Mouse (Mus musculus): Measurements from ENCODE around the gene Noa1.

Noa1 gene

DNA sequence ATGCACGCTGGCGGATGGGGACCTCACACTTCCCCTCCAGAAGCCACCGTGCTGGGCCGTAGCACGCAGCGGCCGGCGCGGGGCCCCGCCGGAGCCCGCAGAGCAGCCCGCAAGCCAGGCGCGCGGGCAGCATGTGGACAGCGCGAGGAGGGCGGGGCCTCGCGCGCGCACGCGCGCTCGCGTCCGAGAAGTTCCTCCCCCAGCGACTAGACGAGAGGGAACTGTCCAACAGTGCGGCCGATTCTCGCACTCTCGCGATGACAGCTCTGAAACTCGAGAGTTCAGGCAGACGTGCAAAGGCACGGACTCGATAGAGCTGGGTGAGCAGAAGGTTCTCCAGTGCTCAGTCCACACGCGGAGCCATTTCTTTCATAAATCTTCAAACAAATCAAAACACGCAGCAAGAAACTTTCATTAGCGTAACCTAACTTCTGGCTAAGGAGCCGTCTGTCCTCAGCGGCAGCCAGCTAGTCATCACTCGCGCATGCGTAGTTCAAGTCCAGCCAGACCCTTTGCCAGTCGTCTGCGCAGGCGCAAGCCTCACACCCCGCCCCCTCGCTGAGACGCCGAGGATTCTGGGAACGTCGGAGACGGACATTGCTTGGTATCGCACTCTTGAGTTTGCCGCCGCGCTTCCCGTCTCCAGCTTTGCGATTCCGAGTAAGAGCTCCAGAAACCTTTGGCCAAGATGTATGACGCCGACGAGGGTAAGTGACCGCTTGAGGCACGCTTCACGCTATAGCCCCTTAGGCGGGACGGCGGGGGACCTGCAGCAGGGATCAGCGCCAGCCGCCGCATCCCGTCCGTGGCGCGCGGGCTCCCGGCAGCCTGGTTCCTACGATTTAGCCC lies at the start of gene Noa1, which contains the start of gene Polr2b:
Noa1 (minus strand) TSS at position 161 of the 849 bp plus-strand sequence.
Polr2b (plus strand) TSS at position 224 of the 849 bp plus-strand sequence.
- DNase-seq (ENCODE audit: low spot score) = peak; percentile 99

DNA sequence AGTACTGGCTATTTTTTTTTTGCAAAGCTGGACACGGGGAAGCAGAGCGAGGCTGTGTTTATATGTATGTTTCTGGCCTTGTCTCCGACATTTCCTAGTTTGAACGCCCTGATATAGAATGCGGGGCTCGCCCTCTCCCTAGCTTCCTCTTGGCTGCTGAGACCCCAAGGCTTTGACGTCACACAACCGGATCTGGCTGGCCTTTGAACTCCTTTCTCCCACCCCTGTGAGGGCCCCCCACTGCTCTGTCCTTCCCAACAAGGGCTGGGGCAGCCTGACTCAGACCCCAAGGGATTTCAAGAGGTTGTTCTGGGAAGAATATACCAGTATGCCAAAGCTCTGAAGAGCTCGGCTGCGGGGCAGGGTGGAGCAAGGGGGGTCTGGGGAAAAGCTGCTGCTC lies 48.5 kb upstream of the Noa1 start:
- DNase-seq (ENCODE audit: low spot score) = peak; percentile 47

- peak; percentile 73 for DNase-seq (ENCODE audit: low spot score)
Measured at GRCm38 (mm10) chr5:77357405-77358149, 47.7 kb upstream of the Noa1 start.

DNA sequence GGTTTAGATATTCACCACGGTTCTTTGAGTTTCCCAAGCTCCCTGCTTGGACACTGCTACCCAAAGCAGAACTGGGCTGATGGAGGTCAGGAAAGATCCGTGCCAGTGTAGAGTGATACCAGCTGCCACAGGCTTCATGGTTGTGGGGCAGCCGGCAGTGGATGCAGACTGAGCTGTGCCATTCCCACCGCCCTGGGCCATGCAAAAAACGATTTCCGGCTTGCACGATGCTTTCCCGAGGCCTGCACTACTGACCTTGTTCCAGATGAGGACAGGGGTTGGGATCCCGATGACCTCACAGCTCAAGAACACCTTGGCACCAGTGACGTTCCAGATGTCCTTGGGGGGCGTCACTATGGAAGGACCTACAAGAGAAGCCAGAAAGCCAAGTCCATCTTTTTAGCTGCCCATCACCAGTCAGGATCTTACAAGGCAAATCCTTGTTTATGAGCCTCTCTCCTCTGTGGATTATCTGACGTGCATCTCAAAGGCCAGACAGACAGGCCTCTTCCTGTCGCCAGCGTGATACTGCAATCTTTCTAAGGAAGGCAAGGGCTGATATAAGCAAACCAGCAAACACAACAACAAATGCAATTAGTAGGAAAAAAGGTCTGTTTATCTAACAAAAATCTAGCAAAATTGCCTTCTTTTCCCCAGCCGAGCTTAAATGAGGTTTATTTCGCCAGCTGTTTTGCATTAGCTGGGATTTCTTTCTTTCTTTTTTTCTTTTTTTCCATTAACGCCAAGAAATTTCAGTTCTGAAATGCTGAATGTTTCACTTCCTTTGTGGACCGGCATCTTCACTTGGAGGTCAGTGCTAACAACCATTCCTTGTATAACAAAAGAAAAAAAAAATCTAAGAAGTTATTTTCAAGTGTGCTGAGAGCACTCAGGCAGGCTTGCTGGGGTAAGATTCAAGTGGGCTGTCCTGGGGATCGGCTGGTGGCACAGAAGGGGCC lies 45.7 kb upstream of the Noa1 start:
- no peak for DNase-seq (ENCODE audit: low spot score)

GRCm38 (mm10) chr5:77354361-77354787 lies 44.5 kb upstream of the Noa1 start:
- peak; percentile 83 for DNase-seq (ENCODE audit: low spot score)

DNA sequence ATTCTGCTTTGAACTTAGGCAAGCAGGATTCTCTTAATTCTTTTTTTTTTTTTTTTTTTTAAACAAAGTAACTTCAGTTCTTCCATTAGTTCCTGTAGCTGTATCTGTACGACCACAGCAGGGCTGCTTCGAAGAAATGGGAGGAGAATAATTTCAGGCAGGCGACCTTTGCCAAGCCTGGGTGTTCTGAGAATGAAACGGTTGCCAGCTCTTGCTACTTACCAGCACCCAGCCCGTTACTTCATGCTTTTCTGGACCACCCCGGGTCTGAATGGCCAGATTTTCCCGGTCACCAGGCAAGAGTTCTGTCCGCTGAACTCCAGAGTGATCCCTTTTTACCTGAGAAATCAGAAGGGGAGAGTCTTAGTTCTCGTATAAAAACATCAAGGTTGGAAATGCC lies 41.8 kb upstream of the Noa1 start:
- no peak for DNase-seq (ENCODE audit: low spot score)

DNA sequence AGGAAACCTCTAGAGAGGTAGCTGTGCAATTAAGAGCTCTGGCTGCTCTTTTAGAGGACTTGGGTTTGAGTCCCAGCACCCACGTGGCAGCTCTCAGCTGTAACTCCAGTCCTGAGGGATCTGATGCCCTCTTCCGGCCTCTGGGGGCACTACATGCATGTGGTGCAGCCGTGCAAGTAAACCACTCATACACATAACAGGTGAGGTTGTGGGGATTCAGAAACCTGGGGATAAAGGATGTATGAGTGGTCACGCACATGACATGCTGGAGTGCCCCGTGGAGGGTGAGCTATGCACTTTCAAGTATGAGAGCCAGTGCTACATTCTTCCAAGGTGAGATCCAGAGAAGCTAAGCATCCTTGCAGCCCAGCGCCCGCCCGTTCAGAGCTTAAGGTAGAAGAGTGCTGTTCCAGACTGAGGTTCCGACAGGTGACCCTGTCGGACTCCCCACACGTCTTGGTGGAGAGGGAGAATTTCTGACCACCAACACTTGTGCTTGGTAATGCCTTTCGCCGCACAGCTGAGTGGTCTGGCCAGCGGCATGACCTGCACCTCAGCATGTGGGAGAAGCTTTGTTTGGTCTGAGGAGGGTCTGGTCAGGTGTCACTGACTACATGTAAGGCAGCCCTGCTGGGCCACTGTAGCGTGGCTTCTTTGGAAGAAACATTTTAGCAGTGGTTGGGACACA lies 40.2 kb upstream of the Noa1 start:
- DNase-seq (ENCODE audit: low spot score) = no peak

DNA sequence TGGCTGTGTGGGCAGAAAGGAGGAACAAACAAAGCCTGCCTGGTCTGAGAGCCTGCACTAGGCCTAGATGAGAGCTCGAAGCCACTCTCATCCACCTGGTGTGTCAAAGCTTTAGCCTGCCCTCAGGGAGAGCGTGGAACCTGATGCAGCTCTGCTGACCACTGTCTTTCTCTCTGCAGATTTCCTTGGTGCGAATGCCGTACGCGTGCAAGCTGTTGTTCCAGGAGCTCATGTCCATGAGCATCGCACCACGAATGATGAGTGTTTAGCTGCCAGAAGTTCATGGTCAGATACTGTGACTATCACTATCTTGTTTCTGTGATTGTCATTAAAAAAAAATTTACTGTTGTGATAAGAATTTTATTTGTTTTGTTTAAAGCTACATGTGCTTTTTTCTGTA lies 39.0 kb upstream of the Noa1 start:
- no peak for DNase-seq (ENCODE audit: low spot score)

- no peak for DNase-seq (ENCODE audit: low spot score)
Measured at GRCm38 (mm10) chr5:77340033-77340432, 30.1 kb upstream of the Noa1 start.

GRCm38 (mm10) chr5:77330154-77330553 lies 20.3 kb upstream of the Noa1 start:
- DNase-seq (ENCODE audit: low spot score) = no peak

GRCm38 (mm10) chr5:77324936-77325335 lies 15.1 kb upstream of the Noa1 start:
- DNase-seq (ENCODE audit: low spot score) = no peak

GRCm38 (mm10) chr5:77314986-77315385 lies 5.1 kb upstream of the Noa1 start:
- no peak for DNase-seq (ENCODE audit: low spot score)

DNA sequence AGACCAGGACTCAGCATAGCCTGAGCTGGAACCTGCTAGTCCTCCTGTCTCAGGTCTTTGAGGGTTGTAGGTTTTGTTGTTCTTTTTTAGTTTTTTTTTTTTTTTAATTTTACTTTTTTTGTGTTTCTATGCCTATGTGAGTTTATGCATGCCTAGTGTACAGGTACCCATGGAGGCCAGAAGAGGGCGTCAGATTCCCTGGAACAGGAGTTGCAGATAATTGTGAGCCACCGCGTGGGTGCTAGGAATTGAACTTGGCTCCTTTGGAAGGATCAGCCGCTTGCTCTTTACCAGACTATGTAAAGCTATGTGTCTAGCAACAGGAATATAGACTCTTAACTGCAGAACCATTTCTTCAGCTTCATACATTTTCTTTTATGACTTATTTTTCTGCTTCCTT lies 4.3 kb upstream of the Noa1 start:
- no peak for DNase-seq (ENCODE audit: low spot score)

DNA sequence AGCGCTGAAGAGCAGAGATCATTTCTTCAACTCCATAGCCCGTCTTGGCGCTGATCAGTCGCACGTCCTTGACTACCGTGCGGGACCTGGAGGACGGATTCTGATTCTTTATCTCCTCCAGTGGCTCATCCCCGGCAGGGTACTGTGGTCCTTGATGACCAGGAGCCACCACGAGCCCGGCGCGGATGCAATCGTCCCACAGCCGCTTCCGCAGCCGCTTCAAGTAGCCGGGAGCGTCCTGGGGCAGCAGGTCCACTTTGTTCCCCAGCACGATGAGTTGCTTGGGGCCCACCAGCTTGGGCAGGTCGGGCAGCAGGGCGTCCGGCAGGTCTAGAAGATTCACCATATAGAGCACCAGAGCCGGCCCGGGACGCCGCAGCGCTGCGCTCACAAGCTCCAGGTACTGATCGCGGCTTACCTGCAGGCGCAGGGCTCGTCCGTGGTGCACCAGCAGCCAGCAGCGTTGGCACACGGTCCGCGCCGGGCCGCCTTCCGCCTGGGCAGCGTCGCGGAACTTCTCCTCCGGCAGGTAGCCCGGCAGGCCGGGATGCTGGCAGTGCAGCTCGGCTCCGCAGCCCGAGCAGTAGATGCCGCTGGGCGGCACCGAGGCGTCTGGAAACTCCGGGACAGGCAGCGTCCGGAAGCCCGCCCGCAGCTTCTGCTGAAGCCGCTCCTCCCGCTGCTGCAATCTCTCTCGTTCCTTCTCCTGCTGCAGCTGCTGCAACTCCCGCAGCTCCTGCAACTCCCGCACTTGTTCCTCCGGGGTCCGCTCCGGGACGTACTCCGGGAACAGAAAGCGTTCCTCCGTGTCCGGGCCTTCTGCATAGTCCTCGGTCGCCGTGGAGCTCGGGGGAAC lies 605 bp downstream of the Noa1 start:
- DNase-seq (ENCODE audit: low spot score) = no peak

- DNase-seq (ENCODE audit: low spot score) = no peak
Measured at GRCm38 (mm10) chr5:77307821-77308553, 1.9 kb downstream of the Noa1 start.

DNA sequence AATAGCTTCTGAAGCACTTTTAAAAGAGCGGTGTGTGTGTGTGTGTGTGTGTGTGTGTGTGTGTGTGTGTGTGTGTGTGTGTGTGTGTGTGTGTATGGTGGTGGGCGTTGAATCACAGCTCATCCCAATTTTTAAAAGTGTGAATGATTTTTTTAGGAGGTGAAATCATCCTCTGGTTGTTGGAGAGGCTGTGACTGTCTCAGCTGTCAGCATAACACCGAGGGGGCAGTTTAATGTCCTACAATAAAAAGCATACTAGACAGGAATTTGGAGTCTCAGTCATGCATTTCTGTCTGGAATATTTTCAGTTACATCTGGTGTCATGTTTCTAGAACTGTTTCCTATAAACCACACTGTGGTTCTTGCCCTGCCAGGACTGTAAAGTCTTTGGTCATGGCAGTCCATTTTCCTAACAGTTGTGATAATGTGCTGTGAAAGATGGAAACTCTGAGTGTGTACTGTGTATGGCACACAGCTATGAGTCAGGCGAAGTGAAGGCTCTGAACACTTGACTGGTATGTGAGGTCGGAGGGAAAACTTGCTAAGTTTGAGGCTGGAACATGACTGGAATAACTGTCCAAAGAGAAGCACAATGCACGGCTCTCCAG lies 8.5 kb downstream of the Noa1 start:
- DNase-seq (ENCODE audit: low spot score) = no peak

GRCm38 (mm10) chr5:77299486-77299885 lies 10.4 kb downstream of the Noa1 start:
- DNase-seq (ENCODE audit: low spot score) = no peak

DNA sequence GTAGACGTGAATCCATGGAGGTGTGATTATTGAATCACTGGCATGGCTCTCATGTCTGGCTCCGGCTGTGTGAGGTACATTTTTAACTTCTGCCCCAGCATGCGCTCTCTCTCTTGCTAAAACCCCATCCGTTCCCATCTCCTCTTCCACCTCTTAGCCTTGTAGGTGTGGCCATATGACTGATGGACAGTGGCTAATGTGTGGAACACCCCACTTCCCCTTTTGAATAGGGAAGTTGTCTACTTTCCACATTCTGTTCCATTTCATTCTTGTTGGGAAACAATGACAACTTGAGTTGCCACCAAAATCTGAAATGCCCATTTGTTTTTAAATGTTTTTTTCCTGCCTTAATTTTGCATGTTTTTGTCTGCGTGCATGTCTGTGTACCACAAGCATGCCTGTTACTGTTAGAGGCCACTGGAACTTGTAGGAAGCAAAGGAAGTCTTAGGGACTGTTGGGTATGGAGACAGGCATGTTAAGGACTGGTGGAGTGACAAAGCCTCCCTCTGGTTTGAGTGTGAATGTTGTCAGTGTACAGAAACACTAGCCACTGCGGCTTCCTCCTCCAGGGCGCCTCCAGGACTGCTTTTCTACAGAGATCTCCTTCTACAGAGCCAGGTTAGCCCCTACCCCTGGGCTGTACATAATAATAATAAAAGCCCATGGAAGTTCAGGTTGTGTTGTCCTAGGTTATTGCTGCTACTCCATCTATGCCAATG lies 16.9 kb downstream of the Noa1 start:
- no peak for DNase-seq (ENCODE audit: low spot score)

DNA sequence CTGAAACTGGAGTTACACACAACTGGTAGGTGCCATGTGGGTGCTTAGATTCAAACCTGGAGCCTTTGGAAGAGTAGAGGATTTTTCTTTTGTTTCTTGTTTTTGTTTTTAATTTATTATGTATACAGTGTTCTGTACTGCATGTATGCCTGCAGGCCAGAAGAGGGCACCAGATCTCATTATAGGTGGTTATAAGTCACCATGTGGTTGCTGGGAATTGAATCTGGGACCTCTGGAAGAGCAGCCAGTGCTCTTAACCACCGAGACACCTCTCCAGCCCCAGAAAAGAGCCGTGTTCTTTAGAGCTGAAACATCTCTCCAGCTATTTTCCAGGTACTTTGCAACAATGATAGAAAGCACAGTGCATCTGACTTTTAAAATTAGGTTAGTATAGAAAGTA lies 19.3 kb downstream of the Noa1 start:
- DNase-seq (ENCODE audit: low spot score) = no peak

Measured in ovary, postnatal 36 days (tissue).